Mouse (Mus musculus) E14TG2a.4 (cell line): ENCODE results near the gene Carmil3.

ENCODE experiments used
- CTCF ChIP-seq: conservative IDR thresholded peaks from 2 replicates; pipeline ENCODE4 v1.5.1; 2014; ENCODE audit warnings: low read length
- NANOG ChIP-seq: IDR thresholded peaks from 2 replicates; pipeline ENCODE4 v1.6.1; 2014; ENCODE audit warnings: borderline replicate concordance, low read length, mixed read lengths
- POU5F1 ChIP-seq: IDR thresholded peaks from 2 replicates; pipeline ENCODE4 v1.6.1; 2014; ENCODE audit warnings: low read length, borderline replicate concordance

GRCm38 (mm10) chr14:55457693-55458092 is 32.8 kb upstream of the Carmil3 start:
- TF ChIP-seq CTCF (no peak), NANOG (no peak), POU5F1 (no peak)
